Mouse (Mus musculus): ENCODE measurements around the gene Rbm28.

- TF ChIP-seq CTCF (IDR thresholded peaks at IDR 0.05) (no peak), EP300 (IDR thresholded peaks at IDR 0.05; ENCODE audit: insufficient read depth, low read depth, low read length) (no peak), POLR2A (IDR thresholded peaks at IDR 0.05; ENCODE audit: insufficient read depth, low read depth, low read length) (no peak)
These were observed 4.0 kb downstream of the Rbm28 start for GRCm38 (mm10) chr6:29160786-29161185.

Data from heart, adult 2 months (tissue).